Mouse (Mus musculus) liver, adult 2 months (tissue): ENCODE measurements at regions not wholly inside any gene's neighbourhood (a gene's known extent, or its start where the extent isn't known, plus 50 kb on each side); places are given as distances from the start of the nearest gene placed in this dataset.

Source experiments
- DNase-seq: peaks from one replicate; pipeline ENCODE4 v3.0.0-alpha.2; 2011; ENCODE audit warnings: low read depth, low spot score; ENCODE audit errors: extremely low read depth
- H3K27ac ChIP-seq: fragments of 200-500 bp; replicated peaks from 2 replicates; pipeline ENCODE4 v1.5.1; 2012; ENCODE audit warnings: low read depth, mild to moderate bottlenecking, control low read depth, inconsistent platforms, low read length; ENCODE audit not compliant: insufficient read depth
- H3K27me3 ChIP-seq: fragments of 200-500 bp; 2 replicates; pipeline ENCODE4 v1.6.1; 2012; ENCODE audit warnings: mild to moderate bottlenecking, moderate library complexity, low read length, inconsistent platforms; ENCODE audit not compliant: control insufficient read depth, insufficient read depth
- H3K36me3 ChIP-seq: fragments of 200-500 bp; 2 replicates; pipeline ENCODE4 v1.6.1; 2012; ENCODE audit warnings: low read length, inconsistent platforms; ENCODE audit not compliant: control insufficient read depth, insufficient read depth
- H3K4me1 ChIP-seq: fragments of 200-500 bp; 2 replicates; pipeline ENCODE4 v1.6.1; 2011; ENCODE audit warnings: low read length; ENCODE audit not compliant: control insufficient read depth, insufficient read depth
- H3K4me3 ChIP-seq: fragments of 200-500 bp; 2 replicates; pipeline ENCODE4 v1.5.1; 2011; ENCODE audit warnings: low read depth, mild to moderate bottlenecking, control low read depth, low read length, moderate library complexity; ENCODE audit not compliant: insufficient read depth
- H3K79me2 ChIP-seq: fragments of 200-500 bp; 2 replicates; pipeline ENCODE4 v1.6.1; 2012; ENCODE audit warnings: inconsistent platforms, mild to moderate bottlenecking, low read length, moderate library complexity; ENCODE audit not compliant: control insufficient read depth, insufficient read depth
- H3K9ac ChIP-seq: fragments of 200-500 bp; 2 replicates; pipeline ENCODE4 v1.6.1; 2012; ENCODE audit warnings: low read depth, mild to moderate bottlenecking, control low read depth, inconsistent platforms, low read length
- CTCF ChIP-seq: fragments of 200-500 bp; IDR thresholded peaks from 2 replicates; pipeline ENCODE4 v1.5.1; 2011; ENCODE audit warnings: low read depth, low read length, control low read depth
- POLR2A ChIP-seq: fragments of 200-500 bp; IDR thresholded peaks from 2 replicates; pipeline ENCODE4 v1.6.1; 2011; ENCODE audit warnings: low read length, control low read depth; ENCODE audit not compliant: insufficient read depth; ENCODE audit errors: extremely low read depth
- WGBS: fragments of 180-500 bp; shearing (Covaris S2); methylation state at CpG from one replicate; pipeline ENCODE4 v1.1.7; 2018; 5-methylcytosine and 5-hydroxymethylcytosine counted together

GRCm38 (mm10) chr11:20455085-20455864 lies 87.8 kb upstream of the Sertad2 start:
- H3K4me3 ChIP-seq = peak overlapping the region; percentile 67
- H3K79me2 ChIP-seq = no peaks in the 10 kb centered on the region; the same call in 1 of the 2 replicates
- peaks cover 13% of the 10 kb centered on the region for H3K4me1 ChIP-seq
- no peaks in the 10 kb centered on the region for H3K27me3 ChIP-seq
- WGBS = under 1% methylated on average over 35 of the region's 35 CpGs
- TF ChIP-seq CTCF (peak; percentile 98), POLR2A (no peak)
- no peaks in the 10 kb centered on the region for H3K36me3 ChIP-seq
- DNase-seq = peak; percentile 67
- peak overlapping the region; percentile 24; the same call in 1 of the 2 replicates for H3K27ac ChIP-seq
- peak overlapping the region; percentile 77 for H3K9ac ChIP-seq

- Histone ChIP-seq H3K27ac (no peak overlapping the region), H3K4me3 (no peak overlapping the region), H3K79me2 (no peaks in the 10 kb centered on the region; the same call in 1 of the 2 replicates), H3K27me3 (no peaks in the 10 kb centered on the region), H3K9ac (no peak overlapping the region; the same call in 1 of the 2 replicates), H3K4me1 (peaks cover 13% of the 10 kb centered on the region), H3K36me3 (no peaks in the 10 kb centered on the region)
- DNase-seq = no peak
- 42% methylated on average over 19 of the region's 19 CpGs for WGBS
- TF ChIP-seq CTCF (no peak), POLR2A (no peak)
These were observed 87.0 kb upstream of the Sertad2 start for GRCm38 (mm10) chr11:20455865-20456648.

GRCm38 (mm10) chr11:20459140-20459539 lies 83.9 kb upstream of the Sertad2 start:
- Histone ChIP-seq H3K79me2 (no peaks in the 10 kb centered on the region; the same call in 1 of the 2 replicates), H3K36me3 (no peaks in the 10 kb centered on the region), H3K27ac (no peak overlapping the region), H3K4me3 (no peak overlapping the region), H3K4me1 (peaks cover 25% of the 10 kb centered on the region), H3K27me3 (no peaks in the 10 kb centered on the region), H3K9ac (no peak overlapping the region)
- DNase-seq = no peak
- 96% methylated on average over 8 of the region's 8 CpGs for WGBS
- TF ChIP-seq CTCF (no peak), POLR2A (no peak)

GRCm38 (mm10) chr11:20460501-20460921 lies 82.5 kb upstream of the Sertad2 start:
- DNase-seq = no peak
- TF ChIP-seq POLR2A = no peak
- TF ChIP-seq CTCF = no peak
- peaks cover 18% of the 10 kb centered on the region for H3K4me1 ChIP-seq
- 42% methylated on average over 7 of the region's 7 CpGs for WGBS
- no peaks in the 10 kb centered on the region for H3K79me2 ChIP-seq
- H3K4me3 ChIP-seq = no peak overlapping the region
- no peaks in the 10 kb centered on the region for H3K36me3 ChIP-seq
- H3K27me3 ChIP-seq = no peaks in the 10 kb centered on the region
- H3K9ac ChIP-seq = no peak overlapping the region
- 0 out of 2 replicates have a peak overlapping the region, but pooled peaks have one; percentile 4 for H3K27ac ChIP-seq

- H3K36me3 ChIP-seq = no peaks in the 10 kb centered on the region
- peak overlapping the region; percentile 57; the same call in 1 of the 2 replicates for H3K9ac ChIP-seq
- WGBS = 22% methylated on average over 3 of the region's 3 CpGs
- peak; percentile 96 for DNase-seq
- H3K4me3 ChIP-seq = no peak overlapping the region
- H3K4me1 ChIP-seq = peaks cover 18% of the 10 kb centered on the region
- no peaks in the 10 kb centered on the region for H3K79me2 ChIP-seq
- TF ChIP-seq CTCF (no peak), POLR2A (no peak)
- peak overlapping the region; percentile 99 for H3K27ac ChIP-seq
- no peaks in the 10 kb centered on the region for H3K27me3 ChIP-seq
These were observed 81.0 kb upstream of the Sertad2 start for GRCm38 (mm10) chr11:20462076-20462475.
